Mouse (Mus musculus) inflammation-experienced regulatory T-cells, adult 16 weeks (primary cell): ENCODE results near the gene Nlrp4b. TPM values are rescaled to one million over a fixed set of nuclear protein-coding genes. Genes with fewer than 3 reads are reported as not detected.

Experiments used
- polyA plus RNA-seq: library from polyadenylated mRNA; unstranded; fragments of 100-300 nt; shearing (Covaris generic); gene quantifications from one replicate; pipeline ENCODE4 v1.2.1, GENCODE M21; 2017

Gene Nlrp4b
- polyA plus RNA-seq: not detected

GRCm38 (mm10) chr7:10687489-10687888 is at the start of gene Nlrp4b:
Nlrp4b (plus strand) TSS chr7:10687789.

DNA sequence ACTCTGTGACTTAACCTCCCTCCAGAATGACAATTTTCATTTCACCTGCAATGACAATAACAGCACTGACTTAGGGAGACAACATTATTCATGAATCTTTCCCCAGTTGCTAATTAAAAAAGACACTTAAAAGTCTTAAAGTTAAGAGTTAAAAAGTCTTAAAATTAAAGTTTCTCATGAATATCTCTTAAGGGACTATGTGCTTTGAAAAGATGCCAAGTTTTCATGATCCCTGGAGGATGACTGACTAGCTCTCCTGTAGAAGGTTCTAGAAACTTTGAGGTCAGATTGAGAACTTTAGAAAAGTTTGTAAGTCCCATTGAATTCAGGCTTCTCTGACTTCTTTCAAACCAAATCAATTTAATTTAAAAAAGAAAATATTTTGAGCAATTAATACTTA is 66.7 kb downstream of the Nlrp4b start, which contains the start of gene Vmn1r71:
Gene Vmn1r71, minus strand, starts transcription at position 101 of the 400 bp plus-strand sequence.

Other genes with a start within 250 kb of the Nlrp4b start
- gene Vmn1r67, start 244.5 kb upstream of the Nlrp4b start, polyA plus RNA-seq: not detected
- 2.5 TPM for gene Zik1, start 192.4 kb upstream of the Nlrp4b start, polyA plus RNA-seq
- 0.05 TPM for gene Vmn1r68, start 129.3 kb upstream of the Nlrp4b start, polyA plus RNA-seq
- gene Vmn1r69, start 74.1 kb upstream of the Nlrp4b start, polyA plus RNA-seq: not detected
- not detected for gene Vmn1r70, start 56.3 kb upstream of the Nlrp4b start, polyA plus RNA-seq
- gene Vmn1r71, start 66.6 kb downstream of the Nlrp4b start, polyA plus RNA-seq: not detected
- not detected for gene Zscan4b, start 217.3 kb downstream of the Nlrp4b start, polyA plus RNA-seq